Mouse (Mus musculus) neural tube, embryonic 13.5 days (tissue): ENCODE results near the gene Ankrd63. TPM values are rescaled to one million over a fixed set of nuclear protein-coding genes. Genes with fewer than 3 reads are reported as not detected.
A peak's percentile ranks its signal among the peaks of the same experiment; 100 is the strongest.

ENCODE experiments used
- ATAC-seq: fragments of 200-750 bp; cut with Nextera tagmentation; 2 replicates; pipeline ENCODE4 v1.8.0; 2017; ENCODE audit warnings: low read depth, mild to moderate bottlenecking, moderate TSS enrichment, moderate library complexity
- H3K27ac ChIP-seq: fragments of 300-500 bp; sonication (generic); replicated peaks from 2 replicates; pipeline ENCODE4 v1.5.1; 2015; ENCODE audit warnings: moderate library complexity, mild to moderate bottlenecking, inconsistent platforms
- H3K27me3 ChIP-seq: fragments of 300-500 bp; sonication (generic); 2 replicates; pipeline ENCODE4 v1.6.1; 2015; ENCODE audit warnings: mild to moderate bottlenecking, inconsistent platforms
- H3K36me3 ChIP-seq: fragments of 300-500 bp; sonication (generic); 2 replicates; pipeline ENCODE4 v1.6.1; 2015; ENCODE audit warnings: mild to moderate bottlenecking, inconsistent platforms
- H3K4me1 ChIP-seq: fragments of 300-500 bp; sonication (generic); replicated peaks from 2 replicates; pipeline ENCODE4 v1.6.1; 2015; ENCODE audit warnings: inconsistent platforms
- H3K4me2 ChIP-seq: fragments of 300-500 bp; sonication (generic); 2 replicates; pipeline ENCODE4 v1.6.1; 2015; ENCODE audit warnings: inconsistent platforms, mild to moderate bottlenecking, moderate library complexity
- H3K4me3 ChIP-seq: fragments of 300-500 bp; sonication (generic); 2 replicates; pipeline ENCODE4 v1.5.1; 2015; ENCODE audit warnings: mild to moderate bottlenecking, inconsistent platforms
- H3K9ac ChIP-seq: fragments of 300-500 bp; sonication (generic); 2 replicates; pipeline ENCODE4 v1.6.1; 2015; ENCODE audit warnings: moderate library complexity, mild to moderate bottlenecking, inconsistent platforms
- H3K9me3 ChIP-seq: fragments of 300-500 bp; sonication (generic); 2 replicates; pipeline ENCODE4 v1.6.1; 2016; ENCODE audit warnings: inconsistent platforms
- WGBS: fragments of 180-500 bp; shearing (Covaris S2); methylation state at CpG from one replicate; pipeline ENCODE4 v1.1.7; 2015; 5-methylcytosine and 5-hydroxymethylcytosine counted together
- polyA plus RNA-seq: library from polyadenylated mRNA; unstranded; fragments of >200 nt; fragmentation: Nextera tagmentation; extraction: Ambion mirVana; gene quantifications from 2 replicates; pipeline ENCODE4 v1.2.1, GENCODE M21; 2015

The Ankrd63 gene
- polyA plus RNA-seq, 1 experiment from 2014 or later, result not detected

DNA sequence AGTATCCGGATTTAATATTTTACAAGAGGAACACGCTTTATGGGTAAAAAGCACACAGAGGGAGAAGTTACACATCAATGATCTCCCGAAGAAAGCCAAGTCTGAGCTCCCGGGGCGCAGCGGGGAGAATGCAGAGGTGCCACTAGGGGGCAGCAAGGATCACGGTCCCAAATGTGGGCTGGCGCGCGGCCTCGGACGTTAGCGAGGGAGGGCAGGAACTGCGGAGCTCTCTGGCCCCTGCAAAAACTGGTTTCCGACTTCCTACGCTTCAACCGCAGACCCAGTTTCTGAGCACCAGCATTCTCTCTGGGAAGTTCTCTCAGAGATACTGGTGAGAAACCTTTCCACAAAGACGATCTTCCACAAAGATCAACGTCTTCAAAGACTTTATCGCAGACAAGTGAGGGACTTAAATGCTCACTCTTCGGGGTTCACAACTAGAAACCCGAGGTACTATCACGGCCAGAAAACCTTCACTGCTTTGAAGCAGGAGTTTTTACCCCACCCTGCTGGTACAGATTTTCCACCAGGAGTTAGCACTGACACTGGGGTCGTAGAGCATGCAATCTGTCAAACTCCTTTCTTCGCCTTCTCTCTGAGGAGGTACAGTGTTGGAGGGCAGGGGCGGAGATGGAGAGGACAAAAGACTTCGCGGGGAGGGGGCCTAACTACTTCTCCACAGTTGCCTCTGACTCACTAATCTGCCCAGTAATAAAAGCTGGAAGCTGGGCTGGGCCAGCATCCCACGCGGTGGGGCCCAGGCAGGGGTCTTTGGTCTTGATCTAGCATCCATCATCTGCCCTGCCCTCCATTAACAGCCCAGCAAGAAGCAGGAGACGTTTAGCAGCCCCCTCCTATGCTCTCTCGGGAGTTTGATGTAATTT, 3.3 kb downstream of the Ankrd63 start:
- peaks cover 95% of the 10 kb centered on the region for H3K27me3 ChIP-seq
- WGBS, result under 1% methylated on average over 32 of the region's 32 CpGs
- H3K36me3 ChIP-seq, result no peaks in the 10 kb centered on the region
- peak overlapping the region; percentile 11 for H3K4me3 ChIP-seq
- ATAC-seq, result no peak
- H3K9me3 ChIP-seq, result no peaks in the 10 kb centered on the region
- no peak overlapping the region for H3K27ac ChIP-seq
- peaks cover 51% of the 10 kb centered on the region for H3K4me1 ChIP-seq
- H3K4me2 ChIP-seq, result peak overlapping the region; percentile 42
- H3K9ac ChIP-seq, result peak overlapping the region; percentile 46

- Histone ChIP-seq H3K4me1 (peaks cover 34% of the 10 kb centered on the region), H3K4me3 (no peak overlapping the region), H3K36me3 (no peaks in the 10 kb centered on the region), H3K9me3 (no peaks in the 10 kb centered on the region), H3K27ac (no peak overlapping the region), H3K27me3 (peaks cover 94% of the 10 kb centered on the region), H3K4me2 (no peak overlapping the region), H3K9ac (no peak overlapping the region)
- WGBS, result 29% methylated on average over 7 of the region's 7 CpGs
- ATAC-seq, result no peak
Measured at GRCm38 (mm10) chr2:118697955-118698354, 5.8 kb downstream of the Ankrd63 start.

GRCm38 (mm10) chr2:118697311-118697877, 6.4 kb downstream of the Ankrd63 start:
- Histone ChIP-seq H3K36me3 (no peaks in the 10 kb centered on the region), H3K27me3 (peaks cover 88% of the 10 kb centered on the region), H3K4me3 (no peak overlapping the region), H3K9me3 (no peaks in the 10 kb centered on the region), H3K27ac (no peak overlapping the region), H3K4me2 (no peak overlapping the region), H3K9ac (no peak overlapping the region), H3K4me1 (peaks cover 29% of the 10 kb centered on the region)
- ATAC-seq, result no peak
- 50% methylated on average over 5 of the region's 5 CpGs for WGBS

GRCm38 (mm10) chr2:118696451-118697308, 7.1 kb downstream of the Ankrd63 start:
- no peaks in the 10 kb centered on the region for H3K9me3 ChIP-seq
- no peak overlapping the region for H3K4me3 ChIP-seq
- H3K4me2 ChIP-seq, result no peak overlapping the region
- no peak overlapping the region for H3K27ac ChIP-seq
- no peaks in the 10 kb centered on the region for H3K36me3 ChIP-seq
- H3K9ac ChIP-seq, result no peak overlapping the region
- H3K4me1 ChIP-seq, result peaks cover 26% of the 10 kb centered on the region
- ATAC-seq, result no peak
- peaks cover 86% of the 10 kb centered on the region for H3K27me3 ChIP-seq
- WGBS, result 53% methylated on average over 21 of the region's 21 CpGs

- WGBS, result 24% methylated on average over 11 of the region's 11 CpGs
- Histone ChIP-seq H3K4me1 (peaks cover 21% of the 10 kb centered on the region), H3K4me3 (no peak overlapping the region), H3K27ac (no peak overlapping the region), H3K9ac (no peak overlapping the region), H3K4me2 (no peak overlapping the region), H3K27me3 (peaks cover 76% of the 10 kb centered on the region), H3K9me3 (no peaks in the 10 kb centered on the region), H3K36me3 (no peaks in the 10 kb centered on the region)
- ATAC-seq, result no peak
Measured at GRCm38 (mm10) chr2:118695677-118696232, 8.0 kb downstream of the Ankrd63 start.

DNA sequence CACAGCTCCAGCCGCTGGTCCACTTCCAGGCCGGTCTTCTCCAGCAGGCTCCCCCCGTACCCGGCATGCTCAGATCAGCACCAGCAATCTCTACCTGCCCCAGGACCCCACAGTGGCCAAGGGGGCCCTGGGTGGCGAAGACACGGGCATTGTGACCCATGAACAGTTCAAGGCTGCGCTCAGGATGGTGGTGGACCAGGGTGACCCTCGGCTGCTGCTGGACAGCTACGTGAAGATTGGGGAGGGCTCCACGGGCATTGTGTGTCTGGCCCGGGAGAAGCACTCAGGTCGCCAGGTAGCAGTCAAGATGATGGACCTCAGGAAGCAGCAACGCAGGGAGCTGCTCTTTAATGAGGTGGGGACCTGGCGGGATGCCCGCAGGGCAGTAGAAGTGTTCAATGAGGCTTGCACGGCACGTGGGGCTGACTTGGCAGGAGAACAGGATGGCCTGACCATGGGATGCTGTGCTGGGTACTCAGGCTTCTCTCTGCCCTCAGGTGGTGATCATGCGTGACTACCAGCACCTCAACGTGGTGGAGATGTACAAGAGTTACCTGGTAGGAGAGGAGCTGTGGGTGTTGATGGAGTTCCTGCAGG, 10.3 kb downstream of the Ankrd63 start:
- no peak for ATAC-seq
- Histone ChIP-seq H3K27me3 (peaks cover 62% of the 10 kb centered on the region), H3K4me2 (no peak overlapping the region), H3K9ac (no peak overlapping the region), H3K4me1 (peaks cover 12% of the 10 kb centered on the region), H3K4me3 (no peak overlapping the region), H3K36me3 (no peaks in the 10 kb centered on the region), H3K27ac (no peak overlapping the region), H3K9me3 (no peaks in the 10 kb centered on the region)
- 84% methylated on average over 19 of the region's 19 CpGs for WGBS

- no peak for ATAC-seq
- Histone ChIP-seq H3K4me1 (no peaks in the 10 kb centered on the region), H3K9ac (no peak overlapping the region), H3K27me3 (peaks cover 40% of the 10 kb centered on the region), H3K4me3 (no peak overlapping the region), H3K36me3 (no peaks in the 10 kb centered on the region), H3K4me2 (no peak overlapping the region), H3K27ac (no peak overlapping the region), H3K9me3 (no peaks in the 10 kb centered on the region)
- 78% methylated on average over 10 of the region's 10 CpGs for WGBS
Measured at GRCm38 (mm10) chr2:118689875-118690274, 13.9 kb downstream of the Ankrd63 start.

DNA sequence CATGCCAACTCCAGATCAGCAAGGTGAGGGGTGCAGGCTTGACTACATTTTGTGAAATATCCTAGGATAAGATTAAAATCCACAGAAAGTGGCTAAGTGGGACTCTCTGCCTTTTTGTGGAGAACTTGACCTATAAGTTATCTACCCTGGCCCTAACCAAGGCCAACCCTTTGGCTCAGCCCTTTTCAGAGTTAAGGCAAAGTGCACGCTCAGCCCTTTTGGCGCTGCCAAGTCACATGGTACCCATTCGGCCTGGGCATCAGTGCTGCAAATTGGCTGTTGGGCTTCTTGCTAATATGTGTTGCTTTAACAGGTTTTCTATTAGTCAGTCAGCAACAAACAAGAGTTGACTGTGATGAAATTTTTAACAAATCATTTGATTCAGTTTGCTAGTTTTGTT, 16.0 kb downstream of the Ankrd63 start:
- Histone ChIP-seq H3K27me3 (peaks cover 22% of the 10 kb centered on the region), H3K9me3 (no peaks in the 10 kb centered on the region), H3K4me2 (no peak overlapping the region), H3K4me1 (no peaks in the 10 kb centered on the region), H3K4me3 (no peak overlapping the region), H3K36me3 (no peaks in the 10 kb centered on the region), H3K9ac (no peak overlapping the region), H3K27ac (no peak overlapping the region)
- WGBS, result 88% methylated on average over 3 of the region's 3 CpGs
- no peak for ATAC-seq

DNA sequence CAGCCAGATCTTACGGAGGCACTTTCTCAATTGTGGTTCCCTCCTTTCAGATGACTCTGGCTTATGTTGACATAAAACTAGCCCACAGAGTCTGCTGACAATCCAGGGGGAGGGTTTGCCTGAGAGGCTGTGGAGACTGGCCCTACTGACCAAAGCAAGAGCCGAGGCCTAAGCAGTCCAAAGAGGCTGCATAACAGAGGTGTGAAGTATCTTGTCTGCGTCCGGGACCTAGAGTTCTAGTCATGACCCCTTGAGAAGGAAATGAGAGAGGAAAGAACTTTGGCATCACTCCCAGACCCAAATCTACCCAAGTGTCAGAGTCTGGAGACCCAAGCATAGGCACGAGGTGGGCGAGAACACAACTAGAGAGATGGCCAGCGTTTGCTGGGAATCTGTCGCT, 17.1 kb downstream of the Ankrd63 start:
- Histone ChIP-seq H3K9me3 (no peaks in the 10 kb centered on the region), H3K27ac (no peak overlapping the region), H3K9ac (no peak overlapping the region), H3K4me1 (no peaks in the 10 kb centered on the region), H3K4me3 (no peak overlapping the region), H3K4me2 (no peak overlapping the region), H3K27me3 (peaks cover 24% of the 10 kb centered on the region), H3K36me3 (no peaks in the 10 kb centered on the region)
- no peak for ATAC-seq
- 79% methylated on average over 8 of the region's 8 CpGs for WGBS

GRCm38 (mm10) chr2:118685088-118685487, 18.7 kb downstream of the Ankrd63 start:
- Histone ChIP-seq H3K9me3 (no peaks in the 10 kb centered on the region), H3K4me3 (no peak overlapping the region), H3K27me3 (peaks cover 39% of the 10 kb centered on the region), H3K9ac (no peak overlapping the region), H3K27ac (no peak overlapping the region), H3K36me3 (no peaks in the 10 kb centered on the region), H3K4me1 (no peaks in the 10 kb centered on the region), H3K4me2 (no peak overlapping the region)
- no peak for ATAC-seq
- 85% methylated on average over 4 of the region's 4 CpGs for WGBS

GRCm38 (mm10) chr2:118682544-118683260, 21.1 kb downstream of the Ankrd63 start:
- Histone ChIP-seq H3K4me2 (no peak overlapping the region), H3K4me3 (no peak overlapping the region), H3K9ac (no peak overlapping the region), H3K4me1 (peaks cover 3% of the 10 kb centered on the region), H3K9me3 (no peaks in the 10 kb centered on the region), H3K27me3 (peaks cover 57% of the 10 kb centered on the region), H3K27ac (no peak overlapping the region), H3K36me3 (no peaks in the 10 kb centered on the region)
- ATAC-seq, result no peak
- 56% methylated on average over 8 of the region's 8 CpGs for WGBS
